Mouse (Mus musculus): ENCODE results near the gene Defb6.

The Defb6 gene

DNA sequence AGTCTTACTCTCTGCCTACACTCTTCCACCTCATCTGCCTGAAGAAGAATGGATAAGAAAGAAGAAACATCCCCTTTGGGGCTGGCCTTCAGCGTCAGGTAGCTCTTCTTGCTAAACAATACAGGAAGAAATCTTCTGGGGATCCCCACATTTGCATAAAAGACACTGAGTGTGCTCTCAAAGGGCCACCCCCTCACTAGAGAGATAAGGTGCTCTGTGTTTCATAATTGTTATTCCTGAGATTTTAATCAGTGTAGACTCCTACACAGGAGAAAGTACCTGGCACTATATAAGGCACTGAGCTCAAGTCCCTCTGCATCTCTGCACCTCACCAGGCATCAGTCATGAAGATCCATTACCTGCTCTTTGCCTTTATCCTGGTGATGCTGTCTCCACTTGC is at the start of gene Defb6:
Defb6 (plus strand) TSS at position 318 of the 400 bp plus-strand sequence.
- DNase-seq: no peak

DNA sequence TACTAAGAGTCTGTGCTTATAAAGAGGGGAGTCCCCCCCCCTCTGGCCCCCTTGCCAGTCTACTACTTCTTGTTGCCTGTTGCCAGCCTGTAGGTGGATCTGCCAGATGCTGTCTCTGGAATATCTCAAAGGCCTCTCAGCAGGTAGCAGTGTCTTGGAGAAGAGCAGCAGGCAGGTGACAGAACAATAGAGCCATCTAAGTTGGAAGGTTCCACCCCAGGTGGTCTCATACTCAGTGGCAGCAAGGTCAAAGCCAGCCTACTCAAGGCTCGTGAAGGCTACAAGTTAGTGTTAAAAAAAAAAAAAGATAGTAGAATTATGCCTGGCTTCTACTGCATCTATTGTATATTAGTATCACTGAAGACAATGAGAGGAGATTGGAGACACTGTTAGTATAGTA is 12.8 kb downstream of the Defb6 start:
- DNase-seq: no peak

DNA sequence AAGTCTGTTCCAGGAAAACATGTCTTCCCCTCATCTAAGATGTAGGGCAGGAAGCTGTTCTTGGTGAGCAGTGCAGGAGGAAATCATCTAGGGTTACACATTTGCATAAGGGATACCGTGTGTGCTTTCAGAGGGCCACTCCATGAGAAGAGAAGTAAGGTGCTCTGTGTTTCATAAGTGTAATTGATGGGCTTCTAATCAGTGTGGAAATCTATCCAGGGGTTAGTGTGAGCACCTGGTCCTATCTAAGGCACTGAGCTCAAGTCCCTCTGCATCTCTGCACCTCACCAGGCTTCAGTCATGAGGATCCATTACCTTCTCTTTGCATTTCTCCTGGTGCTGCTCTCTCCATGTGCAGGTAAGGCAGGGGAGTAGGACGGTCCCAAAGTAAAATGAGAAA is 14.3 kb downstream of the Defb6 start, which contains the start of gene Defb46:
Defb46 (plus strand) TSS at position 301 of the 400 bp plus-strand sequence.
- no peak for DNase-seq

DNA sequence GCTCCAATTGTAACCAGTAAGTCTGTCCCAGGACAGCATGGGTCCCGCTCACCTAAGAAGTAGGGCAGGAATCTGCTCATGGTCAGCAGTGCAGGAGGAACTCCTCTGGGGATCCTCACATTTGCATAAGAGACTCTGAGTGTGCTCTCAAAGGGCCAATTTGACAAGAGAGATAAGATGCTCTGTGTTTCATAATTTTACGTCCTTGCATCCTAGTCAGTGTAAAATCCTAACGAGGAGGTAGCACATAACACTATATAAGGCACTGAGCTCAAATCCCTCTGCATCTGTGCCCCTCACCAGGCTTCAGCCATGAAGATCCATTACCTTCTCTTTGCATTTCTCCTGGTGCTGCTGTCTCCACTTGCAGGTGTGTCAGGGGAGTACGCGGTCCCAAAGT is 22.0 kb downstream of the Defb6 start, which contains the start of gene Defb5:
Defb5 (plus strand) TSS at position 301 of the 400 bp plus-strand sequence.
- no peak for DNase-seq

DNA sequence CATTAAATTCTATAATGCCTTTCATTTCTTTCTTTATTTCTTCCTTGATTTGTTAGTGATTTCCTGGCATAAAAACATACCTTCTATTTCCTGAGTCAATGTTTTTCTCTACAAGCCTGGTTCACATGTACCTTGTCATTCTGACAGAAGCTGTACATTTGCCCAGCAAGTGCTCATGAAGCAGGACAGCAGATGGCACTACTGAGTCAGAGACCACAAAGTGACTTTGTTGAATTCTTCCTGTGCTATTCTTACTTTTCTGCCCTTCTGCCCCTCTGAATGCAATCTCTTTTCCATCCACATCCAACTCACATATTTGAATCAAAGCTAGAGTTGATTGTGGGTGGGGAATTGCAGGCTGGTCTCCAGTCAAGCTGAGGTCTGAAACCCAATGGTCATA is 32.9 kb downstream of the Defb6 start:
- DNase-seq: no peak

DNA sequence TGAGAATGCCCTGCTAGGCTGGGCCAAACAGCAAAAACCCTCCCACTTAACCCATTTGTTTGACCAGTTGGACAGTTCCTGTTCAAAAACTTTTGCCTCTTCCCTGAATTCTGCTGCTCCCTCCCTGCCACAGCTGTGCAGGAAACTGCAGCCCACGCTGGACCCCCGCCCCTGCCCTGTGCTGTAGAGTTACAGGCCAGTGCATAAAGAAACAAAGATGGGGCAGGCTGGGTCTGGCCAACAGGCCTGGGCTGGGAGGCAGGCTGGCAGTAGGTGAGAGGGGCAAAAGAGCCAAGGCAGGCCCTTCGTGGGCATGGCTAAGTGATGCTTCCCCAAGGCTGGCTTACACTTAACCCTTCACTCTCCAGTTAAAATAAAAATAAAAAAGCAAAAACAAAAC is 34.4 kb downstream of the Defb6 start:
- DNase-seq: no peak
